Mouse (Mus musculus): Measurements from ENCODE around the gene Gsg1l.

The Gsg1l gene

DNA sequence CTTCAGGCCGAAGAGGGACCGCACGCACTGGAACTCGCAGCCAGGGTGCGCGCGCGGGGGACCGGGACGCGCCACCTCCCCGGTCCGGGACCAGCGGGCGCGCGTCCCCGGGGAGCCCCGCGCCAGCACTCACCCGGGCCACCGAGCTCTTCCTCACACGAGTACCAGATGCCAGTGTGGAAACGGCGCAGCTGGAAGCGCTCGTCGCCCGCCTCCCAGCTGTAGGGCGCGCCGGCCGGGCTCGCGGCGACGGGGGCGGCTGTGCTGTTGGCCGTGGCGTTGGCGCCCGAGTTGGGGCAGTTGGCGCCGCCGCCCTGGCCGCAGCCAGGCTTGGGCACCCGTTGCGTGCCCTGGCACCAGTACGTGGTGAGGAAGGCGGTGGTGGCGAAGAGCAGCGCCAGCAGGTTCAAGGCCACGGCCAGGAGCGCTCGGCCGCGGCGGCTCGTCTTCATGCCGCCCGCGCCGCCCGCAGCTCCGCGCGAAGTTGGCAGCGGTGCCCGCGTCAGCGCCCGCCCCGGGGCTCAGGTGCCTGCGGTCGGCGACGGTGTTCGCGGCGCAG, 405 bp downstream of the Gsg1l start:
- in situ Hi-C loops (cut with MboI, MseI) = loop anchor here (25.0 kb wide), 2 partner anchors 320 to 645 kb away; partner anchors contain the start of gene Kdm8 (in 1 of the 2)

DNA sequence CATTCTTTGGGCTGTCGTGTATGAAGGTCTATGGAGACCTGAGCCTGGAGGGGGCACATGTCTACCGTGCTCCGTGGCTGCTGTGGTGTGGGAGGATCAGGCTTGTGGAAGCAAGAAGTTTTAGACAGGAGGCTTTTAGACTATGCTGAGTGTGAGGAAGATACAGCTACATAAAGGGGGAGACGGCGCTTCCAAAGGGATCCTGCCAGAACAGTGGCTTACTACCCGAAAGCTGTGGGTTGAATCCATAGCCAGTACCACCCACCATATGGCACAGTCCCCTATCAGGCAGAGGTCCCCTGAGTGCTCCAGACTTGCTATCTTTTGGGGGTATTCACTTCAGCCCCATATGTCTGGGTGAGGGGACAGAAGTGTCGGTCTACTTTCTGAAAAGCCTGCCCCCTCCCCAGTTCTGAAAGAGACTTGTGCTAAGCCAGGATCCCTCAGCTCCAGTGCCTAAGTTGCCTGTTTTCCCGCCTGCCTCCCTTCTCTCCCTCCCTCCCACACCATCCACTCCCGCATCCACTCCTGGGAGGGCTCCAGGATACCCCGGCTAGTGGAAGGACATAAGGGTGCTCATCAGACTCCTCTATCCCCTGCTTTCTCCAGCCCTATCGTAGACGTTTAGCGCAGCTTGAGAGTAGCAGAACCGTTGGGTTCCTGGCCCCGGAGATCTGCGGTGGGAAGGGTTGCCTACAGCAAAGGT, 1.1 kb downstream of the Gsg1l start:
- in situ Hi-C loops (cut with MboI, MseI) = loop anchor here (25.0 kb wide), 2 partner anchors 319 to 644 kb away; partner anchors contain the start of gene Kdm8 (in 1 of the 2)

DNA sequence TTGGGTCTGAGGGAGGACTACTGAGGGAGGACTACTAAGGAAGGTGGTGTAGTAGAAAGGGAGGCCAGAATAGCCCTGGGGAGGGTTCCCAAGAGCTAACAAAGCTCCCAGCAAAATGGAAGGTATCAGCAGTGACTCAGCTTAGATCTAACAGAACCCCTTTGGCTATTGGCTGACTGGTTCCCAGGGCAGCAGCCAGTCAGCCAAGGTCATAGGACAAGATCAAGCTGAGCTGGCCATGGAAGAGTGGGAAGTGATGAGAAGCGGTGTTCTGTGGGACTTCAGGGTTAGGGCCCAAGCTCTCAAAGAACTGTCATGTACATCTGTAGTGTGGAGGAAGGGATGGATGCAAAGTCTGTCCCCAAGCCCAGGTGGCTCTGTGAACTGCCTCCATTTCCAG, 5.3 kb downstream of the Gsg1l start:
- in situ Hi-C loops (cut with MboI, MseI) = loop anchor here (25.0 kb wide), 2 partner anchors 315 to 640 kb away; partner anchors contain the start of gene Kdm8 (in 1 of the 2)

DNA sequence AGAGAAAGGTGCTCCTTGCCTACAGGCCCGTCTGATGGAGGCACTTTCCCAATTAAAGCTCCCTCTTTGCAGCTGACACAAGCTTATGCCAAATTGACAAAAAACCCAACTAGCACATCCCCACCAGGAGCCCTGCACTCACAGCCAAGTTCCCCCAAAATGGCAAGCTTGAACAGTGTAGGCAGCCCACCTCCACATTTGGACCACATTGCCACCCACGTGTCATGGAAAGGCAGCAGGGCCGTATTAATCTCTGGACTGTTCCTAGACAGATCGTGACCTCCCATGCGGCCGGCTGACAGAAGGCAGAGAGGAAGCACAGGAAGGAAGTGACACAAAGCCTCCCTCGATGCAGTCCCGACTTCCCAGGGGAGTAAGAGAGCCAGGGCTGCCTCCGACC, 7.2 kb downstream of the Gsg1l start:
- in situ Hi-C loops (cut with MboI, MseI) = loop anchor here (25.0 kb wide), 2 partner anchors 313 to 638 kb away; partner anchors contain the start of gene Kdm8 (in 1 of the 2)

DNA sequence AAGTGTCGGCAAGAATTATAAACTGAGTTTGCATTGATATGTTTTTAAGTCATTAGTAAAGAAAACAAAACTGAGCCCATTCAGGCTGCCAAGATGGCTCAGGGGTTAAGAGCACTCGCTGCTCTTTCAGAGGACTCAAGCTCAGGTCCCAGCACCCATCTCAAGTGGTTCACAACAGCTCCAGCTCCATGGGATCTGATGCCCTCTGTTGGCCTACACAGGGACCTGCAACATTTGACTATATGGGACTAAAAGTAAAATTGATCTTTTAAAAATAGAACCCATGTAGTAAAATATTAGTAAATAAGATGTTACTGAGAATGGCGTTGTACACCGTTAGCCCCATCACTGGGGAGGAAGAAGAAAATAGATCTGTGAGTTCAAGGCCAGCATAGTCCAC, 11.9 kb downstream of the Gsg1l start:
- in situ Hi-C loops (cut with MboI, MseI) = no loop called here

DNA sequence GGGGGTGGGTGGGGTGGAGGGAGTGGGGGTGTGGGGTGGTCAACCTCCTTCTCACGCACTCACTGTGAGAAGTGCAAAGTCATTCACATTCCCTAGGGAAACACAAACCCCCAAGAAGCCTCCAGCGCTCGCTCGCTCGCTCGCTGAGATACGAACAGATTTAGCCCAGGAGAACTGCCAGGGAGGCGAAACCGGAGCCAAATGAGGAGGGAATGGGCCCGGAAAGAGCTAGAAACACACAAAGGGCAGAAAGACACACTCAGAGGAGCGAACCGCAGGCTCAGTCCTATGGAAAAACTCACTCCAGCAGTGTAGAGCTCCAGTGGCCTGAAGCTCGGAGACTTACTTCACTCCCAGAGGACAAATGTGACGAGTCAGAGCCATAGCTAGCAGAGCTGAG, 15.4 kb downstream of the Gsg1l start:
- in situ Hi-C loops (cut with MboI, MseI) = no loop called here

DNA sequence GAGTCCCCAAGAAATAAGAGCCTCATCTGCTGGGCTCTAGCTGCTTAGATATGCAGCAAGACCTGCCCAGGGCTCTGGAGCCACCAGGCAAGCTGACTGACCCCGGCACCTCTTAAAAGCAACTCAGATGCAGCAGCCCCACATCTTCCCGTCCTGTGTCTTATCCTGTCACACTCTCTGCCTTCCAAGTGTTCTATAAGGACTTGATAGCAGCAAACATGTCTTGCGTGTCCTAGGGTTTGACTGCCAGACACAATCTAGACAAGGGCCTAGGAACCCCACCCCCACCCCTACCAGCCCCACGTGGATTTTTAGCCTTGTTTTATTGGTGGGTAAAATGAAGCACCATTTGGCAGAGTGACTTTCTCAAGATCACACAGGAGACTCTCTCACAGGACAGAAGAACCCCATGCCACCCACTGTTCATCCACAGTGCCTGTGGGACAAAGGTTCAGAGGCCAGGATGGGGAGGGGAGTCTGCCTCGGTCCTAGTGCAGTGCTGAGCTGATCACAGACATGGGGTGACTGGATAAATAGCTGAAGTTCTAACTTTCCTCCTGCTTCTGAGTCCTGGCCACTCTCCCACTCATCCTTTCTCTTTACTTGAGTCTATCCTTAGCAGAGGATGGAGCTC, 16.9 kb downstream of the Gsg1l start:
- in situ Hi-C loops (cut with MboI, MseI) = no loop called here

DNA sequence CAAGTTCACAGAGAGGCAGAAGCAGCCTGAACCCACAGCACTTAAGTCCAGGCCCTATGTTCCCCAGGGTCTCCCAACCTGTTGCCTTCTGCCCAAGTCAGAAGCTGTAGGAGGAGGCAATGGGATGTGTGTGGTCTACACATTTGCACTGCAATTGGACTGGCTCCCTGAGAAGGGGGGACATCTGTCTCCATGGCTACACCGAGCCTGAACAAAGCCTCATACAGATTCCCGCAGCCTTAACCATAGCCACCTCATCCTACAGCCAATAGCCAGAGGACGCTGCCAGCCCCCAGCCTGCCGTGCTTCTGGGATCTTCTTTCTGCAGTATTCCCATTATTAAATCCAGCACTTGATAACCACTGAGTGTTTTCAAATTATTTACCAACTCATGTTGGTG, 20.0 kb downstream of the Gsg1l start:
- in situ Hi-C loops (cut with MboI, MseI) = no loop called here

DNA sequence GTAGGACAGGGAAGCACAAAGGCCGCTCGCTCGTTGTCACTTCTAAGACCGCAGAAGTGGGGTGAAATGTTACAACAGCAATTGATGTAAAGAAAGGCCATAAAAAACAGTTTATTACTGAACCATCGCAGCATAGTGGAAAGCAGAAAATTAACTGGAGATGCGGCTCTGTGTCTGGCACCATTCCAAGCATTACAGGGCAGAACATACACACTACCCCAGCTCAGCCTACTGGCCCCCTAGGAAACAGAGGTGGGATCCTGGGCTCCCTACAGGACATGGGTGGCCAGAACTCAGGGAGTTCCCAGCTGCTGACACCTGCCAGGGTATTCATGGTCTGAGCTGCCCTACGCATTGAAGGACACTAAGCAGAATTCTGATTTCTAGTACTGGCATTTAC, 23.3 kb downstream of the Gsg1l start:
- in situ Hi-C loops (cut with MboI, MseI) = no loop called here

DNA sequence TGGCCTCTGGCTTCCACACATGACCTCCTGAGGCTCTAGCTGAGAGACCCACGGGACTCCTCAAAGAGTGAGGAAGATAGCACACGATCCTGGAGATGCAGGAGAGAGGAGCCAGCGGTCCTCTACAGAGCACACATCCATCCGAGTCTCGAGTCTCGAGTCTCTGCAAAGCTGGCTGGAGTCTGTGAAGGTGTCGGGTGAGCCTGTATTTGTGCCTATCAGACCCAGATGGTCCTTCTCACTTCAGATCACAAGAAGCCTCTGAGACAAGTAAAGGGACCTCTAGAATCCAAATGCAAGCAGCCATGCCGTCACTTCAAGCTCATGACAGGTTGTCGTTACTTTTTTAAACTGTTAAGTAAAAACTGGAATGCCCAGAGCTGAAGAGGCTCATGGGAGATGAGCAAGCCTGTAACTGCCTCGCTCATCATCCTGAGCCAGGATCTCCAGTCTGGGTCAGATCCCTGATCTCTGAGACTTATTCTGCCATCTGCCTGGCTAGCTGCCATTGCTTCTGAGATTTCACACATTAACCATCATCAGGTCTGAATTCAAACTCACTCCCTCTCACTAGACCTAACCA, 24.8 kb downstream of the Gsg1l start:
- in situ Hi-C loops (cut with MboI, MseI) = no loop called here

DNA sequence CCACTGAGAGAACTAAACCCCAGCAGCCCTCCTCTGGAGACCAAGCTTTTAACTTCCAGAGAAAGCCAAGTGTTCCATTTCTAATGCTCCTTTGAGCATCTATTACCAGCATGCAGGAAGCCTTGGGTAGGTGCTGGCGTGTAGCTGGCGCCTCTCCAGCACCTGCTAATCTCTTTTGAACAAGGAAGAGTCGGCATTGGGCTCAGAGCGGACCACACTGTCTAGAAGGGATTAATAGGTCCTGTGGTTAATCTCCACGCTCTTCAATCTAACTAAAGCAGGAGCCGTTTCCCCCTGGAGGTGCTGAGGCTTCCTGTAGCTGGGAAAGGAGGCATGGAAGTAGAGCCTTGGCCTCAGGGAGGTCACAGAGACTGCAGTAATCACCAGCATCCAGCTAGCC, 27.6 kb downstream of the Gsg1l start:
- in situ Hi-C loops (cut with MboI, MseI) = no loop called here

DNA sequence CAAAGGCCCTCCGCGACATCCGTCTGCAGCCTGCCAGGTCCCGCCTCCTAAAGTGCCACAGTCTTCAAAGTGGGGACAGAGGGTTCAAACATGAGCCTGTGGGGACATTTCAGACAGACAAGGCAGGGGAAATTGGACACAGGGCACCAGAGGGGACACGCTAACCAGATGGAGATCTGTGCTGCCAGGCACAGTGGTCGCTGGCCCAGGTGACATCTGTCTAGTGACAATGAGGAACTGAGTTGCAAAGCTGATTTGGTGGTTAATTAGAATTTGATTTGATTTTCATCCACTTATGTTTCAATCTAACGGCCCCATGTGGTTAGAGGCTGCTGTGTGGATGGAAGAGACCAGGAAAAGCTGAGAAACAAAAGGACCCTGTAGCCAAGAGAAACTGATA, 28.6 kb downstream of the Gsg1l start:
- in situ Hi-C loops (cut with MboI, MseI) = no loop called here

DNA sequence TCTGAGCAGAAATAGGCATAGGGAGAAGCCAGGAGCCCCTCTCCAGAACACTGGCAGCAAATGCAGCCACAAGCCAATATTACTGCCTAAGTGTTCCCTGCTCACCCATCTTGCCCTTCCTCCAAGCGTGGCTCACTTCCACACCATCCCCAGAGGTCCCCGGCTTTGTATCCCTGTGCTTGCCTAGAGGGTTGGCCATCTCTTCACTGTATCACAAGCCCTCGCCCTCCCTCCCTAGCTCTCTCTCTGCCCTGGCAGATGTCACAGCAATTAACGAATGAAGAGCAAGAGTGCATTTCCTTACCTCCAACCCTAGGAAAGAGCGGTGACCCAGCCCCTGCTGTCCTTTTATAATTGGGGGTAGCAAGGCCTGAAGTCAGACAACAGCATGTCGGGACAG, 30.3 kb downstream of the Gsg1l start:
- in situ Hi-C loops (cut with MboI, MseI) = no loop called here

DNA sequence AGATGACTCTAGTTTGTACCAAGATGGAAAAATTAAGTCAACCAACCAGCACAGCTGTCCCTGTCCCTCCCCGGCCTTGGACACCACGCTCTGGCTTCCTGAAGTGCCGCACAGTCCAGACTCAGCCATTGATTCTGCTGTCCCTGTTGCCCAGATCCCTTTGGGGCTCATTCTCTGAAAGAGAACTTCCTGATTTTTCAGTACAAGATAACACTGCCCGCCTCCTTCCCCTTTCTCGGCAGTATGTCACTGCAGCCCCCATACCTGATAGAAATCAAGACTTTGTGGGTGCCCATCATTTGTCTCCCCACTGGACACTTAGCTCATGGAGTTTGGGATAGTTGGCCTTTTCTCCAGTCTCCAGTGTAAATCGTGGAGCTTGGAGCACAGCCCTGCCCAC, 37.1 kb downstream of the Gsg1l start:
- in situ Hi-C loops (cut with MboI, MseI) = no loop called here

DNA sequence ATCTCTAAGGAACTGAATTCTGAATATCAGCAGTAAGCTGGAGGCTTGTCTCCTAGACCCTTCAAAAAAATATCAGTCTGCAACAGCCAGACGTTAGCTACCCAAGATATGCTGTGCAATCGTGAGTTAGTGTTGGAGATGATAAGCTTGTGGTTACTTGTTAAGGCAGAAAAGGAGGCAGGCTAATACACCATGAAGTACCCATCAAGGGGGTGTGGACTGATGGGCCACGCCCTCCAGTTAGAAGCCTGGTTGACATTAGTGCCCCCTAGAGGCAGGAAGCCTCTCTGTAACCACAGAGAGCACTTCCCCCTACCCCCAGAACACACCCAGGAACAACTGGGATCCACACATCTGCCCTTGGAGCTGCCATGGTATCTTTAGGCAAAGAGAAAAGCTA, 39.9 kb downstream of the Gsg1l start:
- in situ Hi-C loops (cut with MboI, MseI) = no loop called here

DNA sequence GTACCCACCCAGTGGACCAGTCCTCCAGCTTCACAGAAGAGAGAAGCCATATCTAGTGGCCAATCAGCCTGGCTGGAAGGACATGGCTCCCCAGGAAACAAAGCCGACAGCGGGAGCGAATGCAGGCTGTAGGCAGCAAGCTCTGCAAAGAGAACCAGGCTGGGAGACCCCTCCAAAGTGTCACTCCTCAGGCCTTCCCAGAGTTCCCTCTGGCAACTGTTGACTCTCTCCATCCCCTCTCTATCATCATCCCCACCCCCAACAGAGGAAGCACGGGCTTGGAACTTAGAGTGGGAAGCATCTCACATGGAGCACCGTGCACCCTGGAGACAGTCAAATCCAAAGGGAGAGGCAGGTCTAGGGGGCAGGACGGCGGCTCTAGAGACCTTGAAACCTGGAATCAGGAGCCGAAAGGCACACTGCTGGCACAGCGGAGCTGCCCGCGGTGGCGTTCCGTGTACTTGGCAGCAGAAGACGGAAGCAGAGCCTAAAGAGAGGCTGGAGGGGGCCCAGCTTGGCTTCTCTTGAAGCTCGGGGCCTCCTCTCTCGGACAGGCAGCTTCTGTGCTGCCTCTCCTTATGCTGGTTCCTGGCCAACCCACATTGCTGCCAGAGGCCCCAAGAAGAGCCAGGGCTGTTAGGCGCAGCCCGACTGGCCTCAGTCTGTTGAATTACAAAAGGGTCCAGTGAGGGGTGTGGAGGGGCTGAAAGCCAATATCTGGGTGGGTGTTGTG, 41.3 kb downstream of the Gsg1l start:
- in situ Hi-C loops (cut with MboI, MseI) = no loop called here

DNA sequence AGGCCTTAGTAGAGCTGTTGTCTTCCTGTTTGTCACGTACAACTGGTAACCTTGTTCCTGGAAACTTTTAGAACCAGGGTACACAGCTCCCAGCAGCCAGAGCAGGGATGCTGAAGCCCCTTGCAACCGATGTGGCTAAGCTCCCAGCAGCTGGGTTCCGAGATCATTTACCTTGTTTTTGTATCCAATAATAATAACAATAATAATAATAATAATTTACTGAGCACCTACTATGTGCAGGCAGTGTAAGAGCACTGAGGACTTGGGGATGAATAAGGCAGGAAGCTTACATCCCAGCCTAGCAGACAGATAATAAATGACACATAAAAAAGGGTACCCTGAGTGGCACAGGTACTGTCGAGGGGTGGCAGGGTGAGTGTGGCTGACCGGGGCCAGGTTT, 42.4 kb downstream of the Gsg1l start:
- in situ Hi-C loops (cut with MboI, MseI) = no loop called here

DNA sequence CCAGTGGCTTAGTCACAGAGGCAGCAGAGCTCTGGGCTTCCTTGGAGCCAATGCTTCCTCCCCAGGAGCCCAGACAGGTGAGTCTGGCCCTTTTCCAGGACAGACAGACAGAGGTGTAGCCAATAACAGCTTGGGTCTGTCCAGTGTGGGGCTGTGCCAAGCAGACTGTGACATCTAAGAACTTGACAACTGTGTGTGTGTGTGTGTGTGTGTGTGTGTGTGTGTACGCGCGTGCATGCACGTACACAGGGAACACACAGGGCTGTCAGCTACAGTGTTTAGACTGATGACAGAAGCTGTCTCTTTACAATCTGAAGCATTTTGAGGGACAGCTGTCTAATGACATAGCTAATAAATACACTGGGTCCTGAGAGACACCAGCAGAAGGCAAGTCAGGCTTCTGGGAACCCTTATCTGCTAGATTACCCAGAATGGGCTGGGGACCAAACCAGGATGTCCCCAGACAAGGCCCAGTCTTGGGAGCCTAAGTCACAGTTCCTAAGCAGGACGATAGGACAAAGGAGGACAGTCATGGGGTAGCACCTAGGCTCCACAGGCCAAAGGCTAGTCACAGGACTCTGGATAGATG, 42.9 kb downstream of the Gsg1l start:
- in situ Hi-C loops (cut with MboI, MseI) = no loop called here

DNA sequence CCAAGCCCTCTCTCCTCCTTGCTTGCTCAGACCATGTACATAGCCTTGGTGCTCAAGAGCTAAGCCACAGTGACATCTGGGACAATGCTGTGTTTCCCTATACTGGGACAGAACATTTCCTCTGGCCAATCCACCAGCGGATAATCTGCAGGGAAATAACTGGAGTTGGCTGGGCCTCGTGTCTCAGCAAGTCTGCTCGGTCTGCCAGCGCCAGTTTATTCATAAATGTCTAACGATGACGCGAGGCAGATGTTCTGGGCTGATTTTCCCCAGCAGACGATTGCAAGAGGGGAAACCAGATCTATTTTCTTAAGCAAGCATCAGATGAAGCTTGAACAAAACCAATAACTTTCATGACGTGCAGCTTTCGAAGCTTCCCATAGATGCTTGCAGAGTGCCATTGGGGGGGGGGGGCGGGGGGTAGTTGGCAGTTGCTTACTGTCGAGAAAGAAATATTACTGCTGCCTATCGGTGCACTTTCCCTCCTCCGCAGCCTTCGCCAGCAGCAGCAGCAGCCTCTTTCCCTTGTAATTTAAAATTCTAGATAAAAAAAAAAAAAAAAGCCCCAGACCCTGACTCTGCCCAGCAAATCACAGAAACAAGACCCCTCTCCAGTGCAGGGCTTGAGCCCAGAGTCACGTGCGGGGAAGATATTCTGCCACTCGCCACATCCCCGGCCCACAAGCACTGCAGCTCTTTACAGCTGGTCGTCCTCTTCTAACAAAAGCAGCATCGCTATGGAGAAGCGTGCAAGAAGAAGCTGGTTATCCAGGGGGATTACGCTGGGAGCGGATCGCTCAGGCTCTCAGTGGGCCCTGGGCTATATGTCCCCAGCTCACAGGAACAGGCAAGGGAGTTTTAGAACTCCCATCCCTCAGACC, 43.6 kb downstream of the Gsg1l start:
- in situ Hi-C loops (cut with MboI, MseI) = no loop called here

DNA sequence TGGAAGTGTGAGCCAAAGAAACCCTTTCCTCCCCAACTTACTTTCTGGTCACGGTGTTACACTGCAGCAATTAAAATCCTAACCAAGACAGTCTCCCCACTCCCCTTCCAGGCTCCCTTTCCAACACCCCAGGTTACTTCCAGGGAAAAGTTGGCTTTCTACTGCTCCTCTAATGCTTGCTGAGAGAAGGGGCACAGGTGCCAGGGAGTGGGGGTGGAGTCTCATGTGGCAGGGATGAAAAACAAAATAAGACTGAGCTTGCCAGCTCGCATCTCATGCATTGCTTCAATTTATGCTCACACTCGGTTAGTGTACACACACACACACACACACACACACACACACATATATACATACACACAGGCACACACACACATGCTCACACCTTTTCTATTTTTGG, 46.9 kb downstream of the Gsg1l start:
- in situ Hi-C loops (cut with MboI, MseI) = no loop called here

Measured in T-helper 17 cell (primary cell).